In genomic region chr6:82909136-82909855, GRCm38 (mm10) we compare ENCODE assay signal across 8 mouse cellular contexts. TPM values are rescaled to one million over a fixed set of nuclear protein-coding genes. Genes with fewer than 3 reads are reported as not detected.
DNase-seq lines count a peak whose midpoint lies in the region; ATAC-seq and TF ChIP-seq lines count a peak whose summit lies in the region.

No protein-coding gene starts in this region.

- H3K36me3 ChIP-seq in spleen, adult 2 months (ENCODE audit: control insufficient read depth, insufficient read depth, low read length): no peaks in the 10 kb centered on the region
- no peaks in the 10 kb centered on the region for H3K36me3 ChIP-seq in macrophage (ENCODE audit: inconsistent target)

- 31% methylated on average over 14 of the region's 14 CpGs for WGBS in spleen, adult 2 months
- 20% methylated on average over 14 of the region's 14 CpGs for WGBS in macrophage (ENCODE audit: missing documents)

- TF ChIP-seq POLR2A in spleen, adult 2 months (IDR thresholded peaks at IDR 0.05; ENCODE audit: low read depth, low read length): no peak

- no peaks in the 10 kb centered on the region for H3K79me2 ChIP-seq in macrophage (ENCODE audit: inconsistent target)

- H3K4me3 ChIP-seq in spleen, adult 2 months (ENCODE audit: extremely low read depth, insufficient read depth, insufficient read length): no peak overlapping the region
- no peak overlapping the region for H3K4me3 ChIP-seq in macrophage (ENCODE audit: inconsistent target)

- H3K27me3 ChIP-seq in spleen, adult 2 months (ENCODE audit: control insufficient read depth, insufficient read depth, low read length): no peaks in the 10 kb centered on the region

- DNase-seq in gastrocnemius, adult 18-20 months (ENCODE audit: low spot score): peak; percentile 32
- DNase-seq in gastrocnemius, postnatal 4 days (ENCODE audit: low spot score in 2 of 2): no peak
- DNase-seq in spleen, adult 2 months (ENCODE audit: low read depth in 1 of 2, low spot score in 2 of 2): no peak
- DNase-seq in spleen, postnatal 4 days (ENCODE audit: low spot score in 2 of 2): no peak
- DNase-seq in c-Kit-positive CD71-positive TER-119-negative erythroid progenitor cells, embryonic 14.5 days (ENCODE audit: low read depth): peak; percentile 44
- peak; percentile 67 for DNase-seq in thymus, postnatal 14 days

- TF ChIP-seq CTCF in spleen, adult 2 months (IDR thresholded peaks at IDR 0.05; ENCODE audit: extremely low read depth, insufficient read depth, insufficient read length, insufficient replicate concordance): peak; percentile 31; the same call in 1 of the 2 replicates

- peaks cover 10% of the 10 kb centered on the region; the same call in 1 of the 2 replicates for H3K4me1 ChIP-seq in spleen, adult 2 months (ENCODE audit: control insufficient read depth, insufficient read depth, insufficient read length)

- H3K27ac ChIP-seq in spleen, adult 2 months (ENCODE audit: insufficient read depth, low read length): no peak overlapping the region
- 0 out of 2 replicates have a peak overlapping the region, but pooled peaks have one; percentile 2 for H3K27ac ChIP-seq in macrophage

- peak; percentile 34 for ATAC-seq in inflammation-experienced regulatory T-cells, adult 6 months

RNA-seq across cellular contexts. Expression of gene Sema4f, which starts 30.3 kb away (rescaled TPM):
- total RNA-seq in gastrocnemius, adult 18-20 months (2021): under 1 TPM in 1 of 2 experiments, not detected in 1; 0.07 TPM
- total RNA-seq in gastrocnemius, postnatal 4 days (2021): 1 to 10 TPM in 1 of 2 experiments, under 1 TPM in 1; 0.78 to 1.0 TPM
- polyA plus RNA-seq in spleen, adult 2 months (2012; rRNA removed): 3.2 TPM in 2 replicates
- polyA plus RNA-seq in inflammation-experienced regulatory T-cells, adult 6 months (2017; shearing (Covaris generic)): 1 to 10 TPM; 2.4 to 3.6 (median 3.1) TPM
- under 1 TPM in 1 of 26 experiments, not detected in 25; 0.20 TPM for total RNA-seq in macrophage (2018; cell fraction: chromatin; rRNA removed)
- total RNA-seq in macrophage (2018; cell fraction: cytosol; rRNA removed): under 1 TPM in 7 of 26 experiments, not detected in 19; under 0.01 to 0.06 (median 0.05) TPM
- total RNA-seq in macrophage (2018; cell fraction: nucleus; rRNA removed): under 1 TPM in 2 of 26 experiments, not detected in 24; 0.32 to 0.38 TPM
- polyA plus RNA-seq in macrophage (2018): not detected in 3 replicates

RNA-seq across cellular contexts. Expression of gene M1ap, which starts 37.4 kb away (rescaled TPM):
- not detected for total RNA-seq in gastrocnemius, adult 18-20 months (2021)
- under 1 TPM in 1 of 2 experiments, not detected in 1; 0.88 TPM for total RNA-seq in gastrocnemius, postnatal 4 days (2021)
- polyA plus RNA-seq in spleen, adult 2 months (2012; rRNA removed): 2.6 and 2.8 TPM in 2 replicates
- polyA plus RNA-seq in inflammation-experienced regulatory T-cells, adult 6 months (2017; shearing (Covaris generic)): 1 to 10 TPM in 1 of 3 experiments, under 1 TPM in 1, not detected in 1; 0.17 to 1.8 TPM
- 1 to 10 TPM in 3 of 26 experiments, not detected in 23; 1.4 to 2.1 (median 1.6) TPM for total RNA-seq in macrophage (2018; cell fraction: chromatin; rRNA removed)
- total RNA-seq in macrophage (2018; cell fraction: cytosol; rRNA removed): 1 to 10 TPM; 1.1 to 3.8 (median 2.4) TPM
- total RNA-seq in macrophage (2018; cell fraction: nucleus; rRNA removed): 1 to 10 TPM in 10 of 26 experiments, under 1 TPM in 3, not detected in 13; 0.53 to 2.6 (median 1.5) TPM
- 1.2 to 2.1 TPM (median 1.8 TPM) in 3 replicates for polyA plus RNA-seq in macrophage (2018)

Comparison
In these comparisons a context has a peak if more than half of its experiments do, and no peak if none do; other contexts are left out.
1. DNase-seq: peak in gastrocnemius, adult 18-20 months (single experiment), c-Kit-positive CD71-positive TER-119-negative erythroid progenitor cells, embryonic 14.5 days (single experiment) and thymus, postnatal 14 days (single experiment); none in gastrocnemius, postnatal 4 days (0 of 2), spleen, adult 2 months (0 of 2) and spleen, postnatal 4 days (0 of 2).